Mouse (Mus musculus) forebrain, embryonic 12.5 days (tissue): ENCODE data around the gene Vpreb1. TPM values are rescaled to one million over a fixed set of nuclear protein-coding genes. Genes with fewer than 3 reads are reported as not detected.

Experiments used
- ATAC-seq: fragments of 200-750 bp; cut with Nextera tagmentation; 2 replicates; pipeline ENCODE4 v1.8.0; 2017; ENCODE audit warnings: moderate TSS enrichment; ENCODE audit not compliant: low FRiP score
- H3K27ac ChIP-seq: fragments of 300-500 bp; sonication (generic); 2 replicates; pipeline ENCODE4 v1.5.1; 2016; ENCODE audit warnings: mild to moderate bottlenecking
- H3K27me3 ChIP-seq: fragments of 300-500 bp; sonication (generic); 2 replicates; pipeline ENCODE4 v1.6.1; 2016; ENCODE audit warnings: mild to moderate bottlenecking
- H3K36me3 ChIP-seq: fragments of 300-500 bp; sonication (generic); replicated peaks from 2 replicates; pipeline ENCODE4 v1.6.1; 2016; ENCODE audit warnings: mild to moderate bottlenecking
- H3K4me1 ChIP-seq: fragments of 300-500 bp; sonication (generic); 2 replicates; pipeline ENCODE4 v1.6.1; 2016
- H3K4me2 ChIP-seq: fragments of 300-500 bp; sonication (generic); 2 replicates; pipeline ENCODE4 v1.6.1; 2016; ENCODE audit warnings: mild to moderate bottlenecking, moderate library complexity
- H3K4me3 ChIP-seq: fragments of 300-500 bp; sonication (generic); replicated peaks from 2 replicates; pipeline ENCODE4 v1.5.1; 2016; ENCODE audit warnings: mild to moderate bottlenecking
- H3K9ac ChIP-seq: fragments of 300-500 bp; sonication (generic); 2 replicates; pipeline ENCODE4 v1.6.1; 2016; ENCODE audit warnings: mild to moderate bottlenecking
- H3K9me3 ChIP-seq: fragments of 300-500 bp; sonication (generic); 2 replicates; pipeline ENCODE4 v1.6.1; 2016
- WGBS: fragments of 180-500 bp; shearing (Covaris S2); methylation state at CpG from one replicate; pipeline ENCODE4 v1.1.7; 2016; 5-methylcytosine and 5-hydroxymethylcytosine counted together
- polyA plus RNA-seq: library from polyadenylated mRNA; unstranded; fragments of >200 nt; fragmentation: Nextera tagmentation; extraction: Ambion mirVana; gene quantifications from 2 replicates; pipeline ENCODE4 v1.2.1, GENCODE M21; 2016

Gene Vpreb1
- 2.1 and 2.9 TPM in 2 replicates for polyA plus RNA-seq

GRCm38 (mm10) chr16:16870617-16871331, at the start of gene Vpreb1, which contains the start of gene Top3b:
TSS of gene Vpreb1 (minus strand) at chr16:16870843.
TSS of gene Top3b (plus strand) at chr16:16870736.
- Histone ChIP-seq H3K9me3 (peaks cover under 1% of the 10 kb centered on the region; the same call in 1 of the 2 replicates), H3K4me3 (peak within 1 kb of the TSS; percentile 77), H3K4me1 (peaks cover 9% of the 10 kb centered on the region), H3K27me3 (no peaks in the 10 kb centered on the region), H3K4me2 (peak within 1 kb of the TSS; percentile 68), H3K36me3 (peaks cover 5% of the 10 kb centered on the region), H3K27ac (peak within 1 kb of the TSS; percentile 95), H3K9ac (peak within 1 kb of the TSS; percentile 86)
- under 1% methylated on average over 49 of the region's 49 CpGs for WGBS
- peak; percentile 96 for ATAC-seq

GRCm38 (mm10) chr16:16918441-16919117, 47.9 kb upstream of the Vpreb1 start:
- Histone ChIP-seq H3K9me3 (no peaks in the 10 kb centered on the region), H3K4me2 (no peak overlapping the region), H3K27me3 (no peaks in the 10 kb centered on the region), H3K4me3 (no peak overlapping the region), H3K36me3 (peaks cover 90% of the 10 kb centered on the region), H3K27ac (no peak overlapping the region), H3K4me1 (no peaks in the 10 kb centered on the region), H3K9ac (no peak overlapping the region)
- 95% methylated on average over 7 of the region's 7 CpGs for WGBS
- no peak for ATAC-seq

GRCm38 (mm10) chr16:16913440-16913839, 42.8 kb upstream of the Vpreb1 start:
- Histone ChIP-seq H3K9me3 (no peaks in the 10 kb centered on the region), H3K36me3 (peaks cover 67% of the 10 kb centered on the region), H3K4me3 (no peak overlapping the region), H3K27ac (no peak overlapping the region), H3K4me1 (peaks cover 8% of the 10 kb centered on the region), H3K9ac (no peak overlapping the region), H3K27me3 (no peaks in the 10 kb centered on the region), H3K4me2 (no peak overlapping the region)
- no peak for ATAC-seq
- 91% methylated on average over 1 of the region's 1 CpGs for WGBS

GRCm38 (mm10) chr16:16911641-16912597, 41.3 kb upstream of the Vpreb1 start:
- H3K27me3 ChIP-seq, result no peaks in the 10 kb centered on the region

DNA sequence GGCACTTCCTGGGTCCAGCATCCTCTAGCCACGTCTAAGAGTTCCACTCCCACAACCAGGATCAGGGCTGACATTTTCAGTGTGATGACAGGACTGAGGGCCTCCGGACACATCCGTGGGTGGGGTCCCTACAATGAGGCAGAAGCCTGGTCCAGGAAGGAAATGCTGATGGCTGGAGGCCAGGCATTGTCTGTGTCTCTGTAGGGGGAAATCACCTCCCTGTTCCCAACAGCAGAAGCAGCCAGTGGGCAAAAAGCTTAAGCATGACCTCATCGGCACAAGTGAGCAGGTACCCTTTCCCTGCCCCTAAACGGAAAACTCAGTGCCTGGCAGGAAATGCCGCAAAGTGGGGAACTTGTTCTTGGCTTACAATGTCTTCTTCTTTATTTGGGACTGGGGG, 37.2 kb upstream of the Vpreb1 start:
- no peak for ATAC-seq
- Histone ChIP-seq H3K4me1 (peaks cover 8% of the 10 kb centered on the region), H3K27me3 (no peaks in the 10 kb centered on the region), H3K36me3 (peaks cover 66% of the 10 kb centered on the region), H3K4me2 (no peak overlapping the region), H3K27ac (no peak overlapping the region), H3K4me3 (no peak overlapping the region), H3K9ac (no peak overlapping the region), H3K9me3 (no peaks in the 10 kb centered on the region)
- WGBS, result 81% methylated on average over 6 of the region's 6 CpGs

More at GRCm38 (mm10) chr16:16911641-16912597, 41.3 kb upstream of the Vpreb1 start:
- H3K4me1 ChIP-seq, result peaks cover 8% of the 10 kb centered on the region
- peaks cover 64% of the 10 kb centered on the region for H3K36me3 ChIP-seq
- H3K9me3 ChIP-seq, result no peaks in the 10 kb centered on the region
- 0 out of 2 replicates have a peak overlapping the region, but pooled peaks have one; percentile 25 for H3K9ac ChIP-seq
- WGBS, result 38% methylated on average over 13 of the region's 13 CpGs
- no peak overlapping the region; the same call in 1 of the 2 replicates for H3K4me2 ChIP-seq
- H3K27ac ChIP-seq, result peak overlapping the region; percentile 82
- peak; percentile 94 for ATAC-seq
- H3K4me3 ChIP-seq, result no peak overlapping the region

DNA sequence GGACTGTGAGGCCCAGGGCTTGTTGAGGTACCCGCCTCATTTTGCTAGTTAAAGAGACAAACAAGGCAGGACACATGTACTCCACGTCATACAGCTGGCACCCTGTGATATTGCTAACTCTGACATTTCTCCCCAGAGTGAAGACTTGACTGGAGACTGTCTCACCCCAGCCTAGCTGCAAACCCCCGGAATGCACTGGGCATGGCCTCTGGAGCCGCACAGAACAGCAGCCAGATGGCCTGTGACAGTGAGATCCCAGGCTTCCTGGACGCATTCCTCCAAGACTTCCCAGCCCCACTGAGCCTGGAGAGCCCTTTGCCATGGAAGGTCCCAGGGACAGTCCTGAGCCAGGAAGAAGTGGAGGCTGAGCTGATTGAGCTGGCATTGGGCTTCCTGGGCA, 32.5 kb upstream of the Vpreb1 start:
- H3K4me3 ChIP-seq, result no peak overlapping the region
- no peaks in the 10 kb centered on the region for H3K27me3 ChIP-seq
- no peak for ATAC-seq
- 86% methylated on average over 5 of the region's 5 CpGs for WGBS
- H3K4me1 ChIP-seq, result no peaks in the 10 kb centered on the region
- no peak overlapping the region for H3K4me2 ChIP-seq
- H3K9me3 ChIP-seq, result no peaks in the 10 kb centered on the region
- H3K9ac ChIP-seq, result no peak overlapping the region
- no peak overlapping the region for H3K27ac ChIP-seq
- peaks cover 39% of the 10 kb centered on the region for H3K36me3 ChIP-seq

DNA sequence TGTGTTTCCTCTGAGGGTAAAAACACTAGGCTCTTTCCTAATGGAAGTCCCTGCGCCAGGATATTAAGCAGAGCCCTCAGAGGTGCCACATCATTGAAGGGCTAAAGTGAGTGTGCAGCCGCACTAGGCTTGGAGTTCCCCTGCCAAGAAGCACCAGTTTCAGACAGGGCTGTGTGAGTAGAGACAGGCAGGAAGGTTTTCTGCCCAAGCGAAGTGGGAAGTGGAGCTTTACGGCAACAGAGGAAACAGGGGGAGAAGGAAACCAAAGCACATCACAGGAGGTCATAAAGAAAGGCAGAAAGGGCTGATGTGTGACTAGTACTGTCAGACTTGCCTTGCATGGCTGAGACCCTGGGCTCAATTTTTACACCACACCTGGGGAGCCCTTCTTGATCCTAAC, 31.7 kb upstream of the Vpreb1 start:
- Histone ChIP-seq H3K27me3 (no peaks in the 10 kb centered on the region), H3K4me3 (no peak overlapping the region), H3K4me2 (no peak overlapping the region), H3K9me3 (no peaks in the 10 kb centered on the region), H3K9ac (no peak overlapping the region), H3K36me3 (peaks cover 31% of the 10 kb centered on the region), H3K27ac (no peak overlapping the region), H3K4me1 (peaks cover 8% of the 10 kb centered on the region)
- ATAC-seq, result no peak
- 87% methylated on average over 4 of the region's 4 CpGs for WGBS

- Histone ChIP-seq H3K27me3 (no peaks in the 10 kb centered on the region), H3K4me3 (peak overlapping the region; percentile 59), H3K9me3 (no peaks in the 10 kb centered on the region), H3K4me1 (peaks cover 18% of the 10 kb centered on the region), H3K36me3 (peaks cover 24% of the 10 kb centered on the region), H3K4me2 (peak overlapping the region; percentile 84), H3K9ac (peak overlapping the region; percentile 72), H3K27ac (peak overlapping the region; percentile 37; the same call in 1 of the 2 replicates)
- WGBS, result 27% methylated on average over 10 of the region's 10 CpGs
- no peak; the same call in none of the 2 replicates for ATAC-seq
Observed at GRCm38 (mm10) chr16:16897056-16897584, 26.5 kb upstream of the Vpreb1 start.

GRCm38 (mm10) chr16:16896382-16897055, 25.9 kb upstream of the Vpreb1 start, which contains the start of gene Ppm1f:
TSS of gene Ppm1f (plus strand) at chr16:16896469.
- peak within 1 kb of the TSS; percentile 59 for H3K4me3 ChIP-seq
- peak; percentile 95 for ATAC-seq
- WGBS, result under 1% methylated on average over 29 of the region's 29 CpGs
- no peaks in the 10 kb centered on the region for H3K9me3 ChIP-seq
- H3K9ac ChIP-seq, result peak within 1 kb of the TSS; percentile 72
- peaks cover 30% of the 10 kb centered on the region for H3K36me3 ChIP-seq
- peaks cover 18% of the 10 kb centered on the region for H3K4me1 ChIP-seq
- peak within 1 kb of the TSS; percentile 84 for H3K4me2 ChIP-seq
- no peaks in the 10 kb centered on the region for H3K27me3 ChIP-seq
- peak within 1 kb of the TSS; percentile 38; the same call in 1 of the 2 replicates for H3K27ac ChIP-seq

GRCm38 (mm10) chr16:16896015-16896381, 25.4 kb upstream of the Vpreb1 start:
- peak overlapping the region; percentile 38; the same call in 1 of the 2 replicates for H3K27ac ChIP-seq
- 0 out of 2 replicates have a peak overlapping the region, but pooled peaks have one; percentile 59 for H3K4me3 ChIP-seq
- no peaks in the 10 kb centered on the region for H3K27me3 ChIP-seq
- H3K36me3 ChIP-seq, result peaks cover 36% of the 10 kb centered on the region
- no peak for ATAC-seq
- 24% methylated on average over 4 of the region's 4 CpGs for WGBS
- H3K4me2 ChIP-seq, result peak overlapping the region; percentile 84; the same call in 1 of the 2 replicates
- H3K9me3 ChIP-seq, result no peaks in the 10 kb centered on the region
- H3K4me1 ChIP-seq, result peaks cover 18% of the 10 kb centered on the region
- no peak overlapping the region for H3K9ac ChIP-seq

GRCm38 (mm10) chr16:16892366-16892765, 21.7 kb upstream of the Vpreb1 start:
- no peak overlapping the region for H3K4me2 ChIP-seq
- H3K27me3 ChIP-seq, result no peaks in the 10 kb centered on the region
- peaks cover 10% of the 10 kb centered on the region for H3K4me1 ChIP-seq
- no peak for ATAC-seq
- H3K27ac ChIP-seq, result no peak overlapping the region
- H3K9me3 ChIP-seq, result no peaks in the 10 kb centered on the region
- no peak overlapping the region for H3K9ac ChIP-seq
- H3K36me3 ChIP-seq, result peaks cover 72% of the 10 kb centered on the region
- WGBS, result 96% methylated on average over 7 of the region's 7 CpGs
- no peak overlapping the region for H3K4me3 ChIP-seq
